Mouse (Mus musculus) forebrain, embryonic 13.5 days (tissue): Measurements from ENCODE around the gene A930002H24Rik. TPM values are rescaled to one million over a fixed set of nuclear protein-coding genes. Genes with fewer than 3 reads are reported as not detected.

Experiments
- ATAC-seq: fragments of 200-750 bp; cut with Nextera tagmentation; 2 replicates; pipeline ENCODE4 v1.8.0; 2017
- H3K27ac ChIP-seq: fragments of 300-500 bp; sonication (generic); 2 replicates; pipeline ENCODE4 v1.5.1; 2015; ENCODE audit warnings: inconsistent platforms, mild to moderate bottlenecking, moderate library complexity
- H3K27me3 ChIP-seq: fragments of 300-500 bp; sonication (generic); 2 replicates; pipeline ENCODE4 v1.6.1; 2015; ENCODE audit warnings: mild to moderate bottlenecking, inconsistent platforms
- H3K36me3 ChIP-seq: fragments of 300-500 bp; sonication (generic); 2 replicates; pipeline ENCODE4 v1.6.1; 2015; ENCODE audit warnings: mild to moderate bottlenecking, inconsistent platforms; ENCODE audit not compliant: poor library complexity, severe bottlenecking
- H3K4me1 ChIP-seq: fragments of 300-500 bp; sonication (generic); 2 replicates; pipeline ENCODE4 v1.6.1; 2015; ENCODE audit warnings: inconsistent platforms
- H3K4me2 ChIP-seq: fragments of 300-500 bp; sonication (generic); 2 replicates; pipeline ENCODE4 v1.6.1; 2015; ENCODE audit warnings: inconsistent platforms, mild to moderate bottlenecking, moderate library complexity
- H3K4me3 ChIP-seq: fragments of 300-500 bp; sonication (generic); 2 replicates; pipeline ENCODE4 v1.5.1; 2015; ENCODE audit warnings: mild to moderate bottlenecking, inconsistent platforms
- H3K9ac ChIP-seq: fragments of 300-500 bp; sonication (generic); 2 replicates; pipeline ENCODE4 v1.6.1; 2015; ENCODE audit warnings: mild to moderate bottlenecking, inconsistent platforms
- H3K9me3 ChIP-seq: fragments of 300-500 bp; sonication (generic); replicated peaks from 2 replicates; pipeline ENCODE4 v1.6.1; 2016; ENCODE audit warnings: inconsistent platforms
- WGBS: fragments of 180-500 bp; shearing (Covaris S2); methylation state at CpG from one replicate; pipeline ENCODE4 v1.1.7; 2015; 5-methylcytosine and 5-hydroxymethylcytosine counted together
- polyA plus RNA-seq: library from polyadenylated mRNA; unstranded; fragments of >200 nt; fragmentation: Nextera tagmentation; extraction: Ambion mirVana; gene quantifications from 2 replicates; pipeline ENCODE4 v1.2.1, GENCODE M21; 2015

A930002H24Rik gene
- polyA plus RNA-seq, 1 experiment from 2014 or later = 2.7 TPM

GRCm38 (mm10) chr17:63831550-63831949, 32.0 kb downstream of the A930002H24Rik start:
- Histone ChIP-seq H3K4me1 (no peaks in the 10 kb centered on the region), H3K36me3 (no peaks in the 10 kb centered on the region), H3K9ac (no peak overlapping the region), H3K27ac (no peak overlapping the region), H3K27me3 (no peaks in the 10 kb centered on the region), H3K4me3 (no peak overlapping the region), H3K4me2 (no peak overlapping the region), H3K9me3 (no peaks in the 10 kb centered on the region)
- no peak for ATAC-seq
- 77% methylated on average over 4 of the region's 4 CpGs for WGBS

DNA sequence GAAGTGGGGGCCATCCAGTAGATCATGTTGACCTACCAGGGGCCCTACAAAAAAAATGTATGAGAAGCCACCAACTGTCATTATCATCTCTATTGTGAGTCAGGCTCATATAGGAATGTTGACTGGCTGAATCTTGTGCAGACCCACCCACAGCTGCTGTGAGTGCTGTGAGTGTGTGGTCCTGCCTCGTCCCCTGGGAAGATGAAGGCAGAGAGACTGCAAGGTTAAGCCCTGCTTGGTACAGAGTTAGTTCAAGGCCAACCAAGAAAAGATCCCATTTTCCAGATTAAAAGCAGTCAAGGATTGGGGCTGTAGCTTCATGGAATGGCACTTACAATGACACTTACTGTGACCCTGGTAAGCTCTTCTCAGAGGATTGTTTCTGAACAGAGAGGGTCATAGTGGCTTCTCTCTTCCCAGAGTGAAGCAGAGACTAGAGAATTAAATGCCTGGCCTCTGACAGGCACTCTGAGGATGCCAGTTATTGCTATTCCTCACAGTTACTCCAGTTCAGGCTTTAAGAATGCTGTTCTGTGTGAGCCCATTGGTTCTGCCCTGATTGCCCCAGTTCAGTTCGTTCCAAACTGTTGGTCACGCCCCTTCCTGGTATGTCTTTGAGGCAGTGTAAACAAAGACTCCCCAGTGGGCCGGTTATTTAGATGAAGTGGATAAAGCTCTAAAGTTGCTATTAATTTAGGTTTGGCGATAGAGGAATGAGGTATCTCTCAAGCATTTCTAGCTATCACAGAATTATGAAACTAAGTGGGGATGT, 34.8 kb downstream of the A930002H24Rik start:
- 64% methylated on average over 5 of the region's 5 CpGs for WGBS
- Histone ChIP-seq H3K4me1 (no peaks in the 10 kb centered on the region), H3K4me3 (no peak overlapping the region), H3K27me3 (no peaks in the 10 kb centered on the region), H3K9me3 (no peaks in the 10 kb centered on the region), H3K9ac (no peak overlapping the region), H3K27ac (no peak overlapping the region), H3K4me2 (no peak overlapping the region), H3K36me3 (no peaks in the 10 kb centered on the region)
- ATAC-seq = no peak

- Histone ChIP-seq H3K4me1 (no peaks in the 10 kb centered on the region), H3K27ac (no peak overlapping the region), H3K27me3 (no peaks in the 10 kb centered on the region), H3K36me3 (no peaks in the 10 kb centered on the region), H3K4me2 (no peak overlapping the region), H3K9ac (no peak overlapping the region), H3K4me3 (no peak overlapping the region), H3K9me3 (no peaks in the 10 kb centered on the region)
- 91% methylated on average over 7 of the region's 7 CpGs for WGBS
- ATAC-seq = no peak
These were observed 36.8 kb downstream of the A930002H24Rik start for GRCm38 (mm10) chr17:63826767-63827166.

DNA sequence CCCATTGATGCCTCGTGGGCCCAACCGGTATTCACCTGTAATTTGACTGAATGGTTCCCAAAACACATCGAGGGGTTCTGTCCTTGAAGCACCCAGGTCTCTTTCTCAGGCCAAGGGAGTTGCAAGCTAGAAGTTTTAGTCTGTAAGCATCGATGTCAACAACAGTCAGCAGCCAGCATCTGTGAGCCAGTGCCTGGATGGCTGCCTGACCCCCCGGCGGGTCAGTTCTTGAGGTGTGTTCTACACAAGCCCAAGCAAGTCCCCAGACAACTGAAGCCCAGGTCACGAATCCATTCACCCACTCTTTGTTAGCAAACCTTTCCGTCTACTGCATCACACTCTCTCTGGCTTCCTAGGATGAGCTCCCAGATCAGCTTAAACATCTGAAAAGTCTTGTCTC, 37.4 kb downstream of the A930002H24Rik start:
- no peak for ATAC-seq
- Histone ChIP-seq H3K27me3 (no peaks in the 10 kb centered on the region), H3K4me1 (no peaks in the 10 kb centered on the region), H3K9me3 (no peaks in the 10 kb centered on the region), H3K27ac (no peak overlapping the region), H3K9ac (no peak overlapping the region), H3K36me3 (no peaks in the 10 kb centered on the region), H3K4me2 (no peak overlapping the region), H3K4me3 (no peak overlapping the region)
- WGBS = 89% methylated on average over 8 of the region's 8 CpGs

DNA sequence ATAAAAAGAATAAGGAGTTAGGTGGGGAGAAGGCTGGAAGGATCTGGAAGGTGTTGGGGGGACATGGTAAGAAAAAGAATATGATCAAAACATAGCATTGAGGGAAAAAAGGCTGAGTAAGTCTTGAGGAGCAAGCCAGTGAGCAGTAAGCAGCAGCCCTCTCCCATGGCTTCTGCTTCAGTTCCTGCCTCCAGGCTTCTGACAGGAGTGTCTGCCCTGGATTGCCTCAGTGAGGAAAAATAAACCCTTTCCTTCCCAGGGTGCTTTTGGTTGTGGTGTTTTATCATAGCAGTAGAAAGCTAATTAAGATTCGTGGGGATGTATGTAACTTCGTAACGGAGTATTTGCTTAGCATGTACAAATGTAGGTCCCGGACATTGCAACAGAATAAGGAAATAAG, 39.5 kb downstream of the A930002H24Rik start:
- Histone ChIP-seq H3K9ac (no peak overlapping the region), H3K36me3 (no peaks in the 10 kb centered on the region), H3K4me1 (no peaks in the 10 kb centered on the region), H3K4me3 (no peak overlapping the region), H3K4me2 (no peak overlapping the region), H3K27ac (no peak overlapping the region), H3K27me3 (no peaks in the 10 kb centered on the region), H3K9me3 (no peaks in the 10 kb centered on the region)
- ATAC-seq = no peak
- 93% methylated on average over 4 of the region's 4 CpGs for whole genome bisulfite sequencing

DNA sequence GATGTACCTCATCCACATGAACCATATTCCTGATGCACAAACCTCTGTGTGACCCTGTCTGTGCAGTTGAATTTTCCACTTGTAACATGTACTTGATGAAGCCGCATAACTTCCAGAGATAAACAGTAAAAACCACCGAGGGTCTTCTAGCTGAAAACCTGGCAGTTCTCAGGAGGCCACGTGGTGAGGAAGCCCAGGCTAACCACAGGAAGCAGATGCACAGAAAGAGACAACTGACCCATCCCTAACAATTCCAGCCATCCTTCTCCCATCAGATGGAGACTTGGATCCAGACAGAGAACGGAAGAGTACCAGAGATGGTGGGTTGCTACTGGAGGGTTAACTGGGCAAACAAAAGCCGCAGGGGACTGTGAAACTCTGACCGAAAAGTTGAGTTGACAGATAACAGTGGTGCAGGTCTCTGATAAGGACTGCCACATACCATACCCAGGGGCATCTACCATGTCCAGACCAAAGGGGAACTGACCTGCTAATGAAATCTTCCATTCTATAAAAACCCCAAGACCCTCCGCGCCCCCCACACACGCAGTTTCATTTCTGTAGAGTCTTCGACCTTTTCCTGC, 45.1 kb downstream of the A930002H24Rik start:
- H3K4me1 ChIP-seq = no peaks in the 10 kb centered on the region
- WGBS = 93% methylated on average over 10 of the region's 10 CpGs
- H3K9me3 ChIP-seq = no peaks in the 10 kb centered on the region
- no peaks in the 10 kb centered on the region for H3K36me3 ChIP-seq
- H3K9ac ChIP-seq = no peak overlapping the region
- no peak overlapping the region for H3K4me3 ChIP-seq
- no peaks in the 10 kb centered on the region for H3K27me3 ChIP-seq
- H3K27ac ChIP-seq = no peak overlapping the region
- no peak for ATAC-seq
- H3K4me2 ChIP-seq = no peak overlapping the region

DNA sequence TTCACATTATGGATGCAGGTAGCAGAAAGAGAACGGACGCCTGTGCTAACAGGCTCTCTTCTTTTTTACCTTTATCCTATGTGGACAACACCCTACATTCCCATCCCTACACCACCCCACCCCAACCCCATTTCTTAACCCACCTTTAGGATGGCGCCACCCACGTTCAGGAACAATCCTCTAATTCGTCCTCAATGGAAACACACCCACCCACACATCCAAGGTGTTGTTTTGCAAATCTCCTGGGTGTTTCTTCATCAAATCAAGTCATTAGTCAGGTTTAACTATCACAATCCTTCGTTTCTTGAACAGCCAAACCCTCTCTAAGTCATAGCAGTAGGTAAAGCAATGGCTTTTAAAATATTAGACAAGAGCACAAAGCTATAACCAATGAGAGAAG, 50.0 kb downstream of the A930002H24Rik start:
- no peak overlapping the region for H3K27ac ChIP-seq
- no peak for ATAC-seq
- H3K4me2 ChIP-seq = no peak overlapping the region
- no peak overlapping the region for H3K9ac ChIP-seq
- H3K36me3 ChIP-seq = no peaks in the 10 kb centered on the region
- no peak overlapping the region for H3K4me3 ChIP-seq
- H3K4me1 ChIP-seq = peaks cover 17% of the 10 kb centered on the region
- no peaks in the 10 kb centered on the region for H3K9me3 ChIP-seq
- no peaks in the 10 kb centered on the region for H3K27me3 ChIP-seq
- 87% methylated on average over 6 of the region's 6 CpGs for WGBS

Other genes starting within 250 kb of the A930002H24Rik start
- 30.0 and 33.9 TPM in 2 replicates for gene Fer, start 729 bp downstream of the A930002H24Rik start, polyA plus RNA-seq